Mouse (Mus musculus) embryonic facial prominence, embryonic 11.5 days (tissue): ENCODE data around the gene Car2. TPM values are rescaled to one million over a fixed set of nuclear protein-coding genes. Genes with fewer than 3 reads are reported as not detected.

Experiments
- ATAC-seq: fragments of 200-750 bp; cut with Nextera tagmentation; replicated peaks from 2 replicates; pipeline ENCODE4 v1.8.0; 2017; ENCODE audit warnings: low read depth; ENCODE audit not compliant: insufficient number of reproducible peaks, low FRiP score, low TSS enrichment
- DNase-seq: peaks from one replicate; pipeline ENCODE4 v3.0.0-alpha.2; 2015; ENCODE audit warnings: low spot score
- H3K27ac ChIP-seq: fragments of 300-500 bp; sonication (generic); replicated peaks from 2 replicates; pipeline ENCODE4 v1.5.1; 2014; ENCODE audit warnings: mild to moderate bottlenecking, low read depth, low read length, control low read depth
- H3K27me3 ChIP-seq: fragments of 300-500 bp; sonication (generic); 2 replicates; pipeline ENCODE4 v1.6.1; 2014; ENCODE audit warnings: mild to moderate bottlenecking, low read length, moderate library complexity, mixed read lengths; ENCODE audit not compliant: control insufficient read depth, insufficient read depth
- H3K36me3 ChIP-seq: fragments of 300-500 bp; sonication (generic); replicated peaks from 2 replicates; pipeline ENCODE4 v1.6.1; 2014; ENCODE audit warnings: low read depth, mild to moderate bottlenecking, low read length, moderate library complexity, mixed read lengths; ENCODE audit not compliant: control insufficient read depth, insufficient read depth
- H3K4me1 ChIP-seq: fragments of 300-500 bp; sonication (generic); 2 replicates; pipeline ENCODE4 v1.6.1; 2014; ENCODE audit warnings: low read length, mixed read lengths; ENCODE audit not compliant: control insufficient read depth, insufficient read depth
- H3K4me2 ChIP-seq: fragments of 300-500 bp; sonication (generic); 2 replicates; pipeline ENCODE4 v1.6.1; 2014; ENCODE audit warnings: low read depth, mild to moderate bottlenecking, control low read depth, low read length, moderate library complexity
- H3K4me3 ChIP-seq: fragments of 300-500 bp; sonication (generic); 2 replicates; pipeline ENCODE4 v1.5.1; 2014; ENCODE audit warnings: low read depth, low read length, control low read depth
- H3K9ac ChIP-seq: fragments of 300-500 bp; sonication (generic); replicated peaks from 2 replicates; pipeline ENCODE4 v1.6.1; 2014; ENCODE audit warnings: mild to moderate bottlenecking, control low read depth, low read length
- H3K9me3 ChIP-seq: fragments of 300-500 bp; sonication (generic); replicated peaks from 2 replicates; pipeline ENCODE4 v1.6.1; 2016; ENCODE audit warnings: mild to moderate bottlenecking, low read length, inconsistent platforms, mixed read lengths; ENCODE audit not compliant: control insufficient read depth
- WGBS: fragments of 180-500 bp; shearing (Covaris S2); extraction: QIAGEN DNeasy Blood & Tissue Kit; methylation state at CpG from one replicate; pipeline ENCODE4 v1.1.7; 2014; 5-methylcytosine and 5-hydroxymethylcytosine counted together
- polyA plus RNA-seq: library from polyadenylated mRNA; unstranded; fragments of >200 nt; fragmentation: Nextera tagmentation; extraction: Ambion mirVana; gene quantifications from 2 replicates; pipeline ENCODE4 v1.2.1, GENCODE M21; 2014

Gene Car2
- polyA plus RNA-seq, 1 experiment from 2014 or later, result 99.6 TPM

DNA sequence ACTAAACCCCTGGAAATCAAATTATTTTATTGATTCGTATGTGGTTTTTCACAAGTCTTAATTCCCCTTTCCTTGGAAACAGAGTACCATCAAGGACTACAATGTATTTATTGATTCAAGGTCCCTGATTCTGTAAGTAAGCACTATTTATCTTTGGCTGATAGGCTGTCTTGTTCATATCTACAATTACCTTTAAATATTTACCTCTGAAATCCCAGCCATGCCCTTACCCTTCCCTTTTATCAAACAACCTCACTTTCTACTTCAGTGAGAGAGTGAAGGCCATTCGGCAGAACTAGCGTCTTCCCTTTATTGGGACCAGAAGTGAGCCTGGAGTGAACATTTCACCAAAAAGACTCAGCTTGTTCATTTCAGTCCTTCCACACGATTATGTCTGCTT is 27.7 kb downstream of the Car2 start:
- WGBS, result 84% methylated on average over 4 of the region's 4 CpGs
- no peak overlapping the region for H3K27ac ChIP-seq
- no peak overlapping the region for H3K9ac ChIP-seq
- H3K9me3 ChIP-seq, result no peaks in the 10 kb centered on the region
- no peaks in the 10 kb centered on the region for H3K27me3 ChIP-seq
- no peak overlapping the region for H3K4me3 ChIP-seq
- H3K4me2 ChIP-seq, result no peak overlapping the region
- ATAC-seq (no peak), DNase-seq (no peak)
- no peaks in the 10 kb centered on the region for H3K36me3 ChIP-seq
- no peaks in the 10 kb centered on the region for H3K4me1 ChIP-seq

DNA sequence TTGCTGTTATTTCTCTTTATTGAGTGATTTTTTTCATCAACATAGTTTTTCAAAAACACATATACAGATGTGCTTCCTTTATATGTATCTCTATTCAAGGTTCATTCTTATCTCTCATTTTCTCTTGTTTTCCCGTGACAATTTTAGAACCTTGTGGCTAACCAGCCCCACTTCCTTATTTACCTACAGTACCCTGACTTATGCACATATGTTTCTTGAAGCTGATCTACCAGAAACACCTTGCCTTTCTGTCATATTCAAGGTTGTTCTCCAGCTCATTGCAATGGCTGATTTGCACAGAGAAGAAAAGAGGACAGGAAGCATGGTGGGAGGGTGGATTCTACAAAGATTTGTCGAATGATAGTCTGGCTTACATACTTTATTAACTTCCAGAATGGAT is 29.3 kb downstream of the Car2 start:
- Histone ChIP-seq H3K27ac (no peak overlapping the region), H3K4me1 (no peaks in the 10 kb centered on the region), H3K4me3 (no peak overlapping the region), H3K4me2 (no peak overlapping the region), H3K27me3 (no peaks in the 10 kb centered on the region), H3K36me3 (no peaks in the 10 kb centered on the region), H3K9me3 (no peaks in the 10 kb centered on the region), H3K9ac (no peak overlapping the region)
- ATAC-seq, result no peak
- DNase-seq, result no peak
- WGBS, result 92% methylated on average over 2 of the region's 2 CpGs

DNA sequence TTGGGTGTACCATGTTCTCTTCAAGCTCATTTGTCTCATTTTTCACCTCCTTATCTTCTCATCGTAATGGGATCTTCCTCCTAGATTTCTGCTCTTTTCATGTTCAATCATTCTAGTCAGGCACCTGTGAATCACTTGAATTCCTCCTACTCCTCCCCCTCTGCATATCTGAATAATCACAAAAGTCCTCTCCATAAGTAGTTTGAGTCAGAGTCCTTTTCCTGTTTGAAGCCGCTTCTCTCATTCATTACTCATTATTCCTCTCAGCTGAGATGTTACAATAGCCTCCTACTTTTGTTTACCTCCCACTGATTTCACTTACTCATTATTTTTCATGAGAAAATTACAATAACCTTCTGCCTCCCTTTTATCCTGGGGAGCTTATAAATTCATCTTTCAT is 31.2 kb downstream of the Car2 start:
- WGBS, result 78% methylated on average over 2 of the region's 2 CpGs
- no peak overlapping the region for H3K9ac ChIP-seq
- no peak for ATAC-seq

DNA sequence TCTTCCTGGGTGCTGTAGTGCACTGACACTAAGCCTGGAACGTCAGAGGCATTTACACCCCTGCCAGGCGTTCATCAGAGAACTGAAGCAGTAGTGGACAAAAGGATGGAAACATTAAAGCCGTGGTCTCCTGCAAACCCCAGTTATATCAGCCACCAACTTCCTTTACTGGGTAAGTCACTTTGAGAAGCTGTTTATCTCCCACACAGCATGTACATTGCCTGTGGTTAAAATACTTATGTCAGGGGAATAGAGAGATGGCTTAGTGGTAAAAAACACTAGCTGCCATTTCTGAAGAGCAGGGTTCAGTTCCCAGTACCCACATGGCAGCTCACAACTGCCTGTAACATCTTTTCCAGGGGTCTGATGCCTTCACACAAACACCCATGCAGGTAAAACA is 58.6 kb downstream of the Car2 start:
- H3K36me3 ChIP-seq, result no peaks in the 10 kb centered on the region
- no peaks in the 10 kb centered on the region for H3K27me3 ChIP-seq
- no peak overlapping the region for H3K4me3 ChIP-seq
- no peaks in the 10 kb centered on the region for H3K4me1 ChIP-seq
- H3K4me2 ChIP-seq, result no peak overlapping the region
- no peaks in the 10 kb centered on the region for H3K9me3 ChIP-seq
- ATAC-seq (no peak), DNase-seq (no peak)
- no peak overlapping the region for H3K9ac ChIP-seq
- H3K27ac ChIP-seq, result no peak overlapping the region
- WGBS, result 67% methylated on average over 3 of the region's 3 CpGs

More for the DNA sequence above, 31.2 kb downstream of the Car2 start:
- no peaks in the 10 kb centered on the region for H3K9me3 ChIP-seq
- H3K36me3 ChIP-seq, result no peaks in the 10 kb centered on the region
- DNase-seq, result no peak
- H3K4me1 ChIP-seq, result no peaks in the 10 kb centered on the region
- H3K27ac ChIP-seq, result no peak overlapping the region
- no peak overlapping the region for H3K4me2 ChIP-seq
- H3K4me3 ChIP-seq, result no peak overlapping the region
- no peaks in the 10 kb centered on the region for H3K27me3 ChIP-seq

DNA sequence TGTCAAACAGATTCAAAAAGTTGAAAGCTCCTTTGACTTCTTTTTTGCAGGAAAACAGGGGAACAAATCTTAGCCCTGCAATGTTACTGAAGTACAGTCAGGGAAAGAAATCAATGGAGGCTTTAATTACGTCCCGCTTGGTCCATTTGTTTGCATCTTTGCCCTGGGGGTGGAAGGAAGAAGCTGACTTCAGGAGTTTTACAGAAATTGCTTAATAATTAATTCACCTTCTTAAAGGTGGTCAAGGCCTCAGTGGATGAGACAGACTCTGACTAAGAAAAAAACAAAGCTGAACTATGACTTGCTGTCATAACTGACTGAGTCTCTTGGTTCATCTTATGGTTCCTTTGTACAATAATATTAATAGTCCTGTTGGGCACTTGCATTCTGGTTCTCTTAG is 59.6 kb downstream of the Car2 start:
- no peaks in the 10 kb centered on the region for H3K9me3 ChIP-seq
- 33% methylated on average over 2 of the region's 2 CpGs for WGBS

DNA sequence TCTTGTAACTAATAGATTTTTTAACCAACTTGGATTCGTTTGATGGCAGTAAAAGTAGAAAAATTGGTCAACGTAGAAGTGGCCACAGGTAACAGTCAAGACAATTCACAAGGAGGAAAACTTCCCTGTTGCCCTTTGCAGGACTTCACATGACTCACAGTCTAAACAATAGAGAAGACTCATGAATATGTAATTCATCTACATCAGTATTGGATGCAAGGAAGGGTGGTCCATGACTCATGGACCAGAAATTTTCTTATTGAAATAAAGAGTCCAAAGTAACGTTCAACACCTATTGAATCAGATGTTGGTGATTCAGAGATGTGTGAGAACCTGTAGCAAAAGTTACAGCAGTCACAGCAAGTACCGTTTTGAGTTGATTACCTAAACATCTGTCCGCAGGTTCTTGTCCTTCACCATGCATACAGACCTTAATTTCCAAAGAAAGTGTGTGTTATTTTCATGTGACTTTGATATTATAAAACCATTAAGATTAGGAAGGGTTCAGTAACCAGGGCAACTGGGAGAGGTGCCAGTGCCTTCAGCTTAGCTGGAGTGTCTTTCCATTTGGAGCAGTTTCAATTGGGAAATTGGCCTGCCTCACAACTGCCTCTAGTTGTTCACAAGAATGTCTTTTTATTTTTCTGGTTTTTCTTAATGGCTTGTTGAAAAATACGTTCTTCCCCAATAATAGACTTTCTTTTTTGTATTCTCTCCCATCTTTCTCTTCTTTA is 62.2 kb downstream of the Car2 start:
- no peaks in the 10 kb centered on the region for H3K4me1 ChIP-seq
- no peaks in the 10 kb centered on the region for H3K9me3 ChIP-seq
- no peaks in the 10 kb centered on the region for H3K27me3 ChIP-seq
- no peaks in the 10 kb centered on the region for H3K36me3 ChIP-seq
- no peak overlapping the region for H3K27ac ChIP-seq
- H3K9ac ChIP-seq, result no peak overlapping the region
- no peak overlapping the region for H3K4me2 ChIP-seq
- no peak overlapping the region for H3K4me3 ChIP-seq
- DNase-seq (no peak), ATAC-seq (no peak)
- 84% methylated on average over 6 of the region's 6 CpGs for WGBS

More for the DNA sequence above, 59.6 kb downstream of the Car2 start:
- Histone ChIP-seq H3K27ac (no peak overlapping the region), H3K27me3 (no peaks in the 10 kb centered on the region), H3K4me3 (no peak overlapping the region), H3K4me1 (no peaks in the 10 kb centered on the region), H3K4me2 (no peak overlapping the region), H3K9ac (no peak overlapping the region), H3K36me3 (no peaks in the 10 kb centered on the region)
- no peak for DNase-seq
- no peak for ATAC-seq

DNA sequence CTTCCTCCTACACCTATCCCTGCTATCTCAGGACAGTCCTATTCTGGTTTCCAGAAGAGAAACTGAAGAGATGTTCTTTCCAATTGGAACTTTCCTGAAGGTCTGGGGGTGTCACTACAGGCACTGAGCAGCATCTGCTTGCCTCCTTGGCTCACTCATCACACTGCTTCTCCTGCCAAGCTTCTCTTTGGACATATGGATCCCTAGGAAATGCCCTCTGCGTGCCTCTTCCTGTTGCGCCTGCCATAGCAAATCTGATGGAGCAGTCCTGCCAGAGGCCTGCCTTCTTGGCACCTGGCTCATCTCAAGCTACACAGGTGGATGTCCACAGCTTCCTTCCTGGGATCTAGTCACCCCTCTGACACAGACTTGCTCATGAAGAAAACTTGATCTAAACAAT is 64.0 kb downstream of the Car2 start:
- Histone ChIP-seq H3K4me3 (no peak overlapping the region), H3K9ac (no peak overlapping the region), H3K36me3 (no peaks in the 10 kb centered on the region), H3K27me3 (no peaks in the 10 kb centered on the region), H3K4me1 (no peaks in the 10 kb centered on the region), H3K4me2 (no peak overlapping the region), H3K9me3 (no peaks in the 10 kb centered on the region), H3K27ac (no peak overlapping the region)
- ATAC-seq (no peak), DNase-seq (no peak)
- 94% methylated on average over 2 of the region's 2 CpGs for WGBS
